Mouse (Mus musculus) ES-E14 (cell line): ENCODE data around the gene Pld4. TPM values are rescaled to one million over a fixed set of nuclear protein-coding genes. Genes with fewer than 3 reads are reported as not detected.

Experiments
- DNase-seq: peaks from one replicate; pipeline ENCODE4 v3.0.0-alpha.2; 2013; ENCODE audit warnings: low read depth, low spot score
- H3K27ac ChIP-seq: 2 replicates; pipeline ENCODE4 v1.5.1; 2012; ENCODE audit warnings: low read depth, mild to moderate bottlenecking, low read length, moderate library complexity, mixed read lengths; ENCODE audit not compliant: poor library complexity, insufficient read depth, severe bottlenecking
- H3K36me3 ChIP-seq: 2 replicates; pipeline ENCODE4 v1.6.1; 2012; ENCODE audit warnings: mild to moderate bottlenecking, low read length, moderate library complexity, mixed read lengths; ENCODE audit not compliant: control insufficient read depth, poor library complexity, insufficient read depth, severe bottlenecking
- H3K4me1 ChIP-seq, 2 experiments: fragments of 150-350 bp in 1 of 2; sonication (generic) in 1 of 2; 2 replicates each; pipeline ENCODE4 v1.6.1; 2012; ENCODE audit warnings: low read length in 2 of 2, mild to moderate bottlenecking in 1 of 2, mixed read lengths in 1 of 2; ENCODE audit not compliant: control insufficient read depth in 2 of 2, insufficient read depth in 2 of 2, poor library complexity in 1 of 2
- H3K4me3 ChIP-seq, 2 experiments: fragments of 150-350 bp in 1 of 2; sonication (generic) in 1 of 2; 2 replicates each; pipeline ENCODE4 v1.5.1; 2012; ENCODE audit warnings: low read length in 2 of 2, low read depth in 1 of 2, mild to moderate bottlenecking in 1 of 2, mixed read lengths in 1 of 2; ENCODE audit not compliant: insufficient read depth in 1 of 2, poor library complexity in 1 of 2, severe bottlenecking in 1 of 2
- H3K9ac ChIP-seq: 2 replicates; pipeline ENCODE4 v1.6.1; 2012; ENCODE audit warnings: low read depth, mild to moderate bottlenecking, low read length, mixed read lengths; ENCODE audit not compliant: poor library complexity, insufficient read depth, severe bottlenecking
- H3K9me3 ChIP-seq: fragments of 150-350 bp; sonication (generic); 2 replicates; pipeline ENCODE4 v1.6.1; 2012; ENCODE audit warnings: low read depth, mild to moderate bottlenecking, low read length; ENCODE audit not compliant: control insufficient read depth, insufficient read depth
- CHD2 ChIP-seq: IDR thresholded peaks from 2 replicates; pipeline ENCODE4 v1.6.1; 2014; ENCODE audit warnings: mild to moderate bottlenecking, low read depth, low read length, inconsistent platforms
- HCFC1 ChIP-seq: IDR thresholded peaks from 2 replicates; pipeline ENCODE4 v1.6.1; 2012; ENCODE audit warnings: low read length, inconsistent platforms, borderline replicate concordance; ENCODE audit not compliant: insufficient read depth
- MAFK ChIP-seq: IDR thresholded peaks from 2 replicates; pipeline ENCODE4 v1.6.1; 2014; ENCODE audit warnings: mild to moderate bottlenecking, low read depth, low read length, inconsistent platforms; ENCODE audit not compliant: insufficient read depth
- ZC3H11A ChIP-seq: IDR thresholded peaks from 2 replicates; pipeline ENCODE4 v1.6.1; 2012; ENCODE audit warnings: low read depth, mild to moderate bottlenecking, inconsistent platforms, low read length, borderline replicate concordance
- ZNF384 ChIP-seq: IDR thresholded peaks from 2 replicates; pipeline ENCODE4 v1.6.1; 2012; ENCODE audit warnings: low read depth, low read length, inconsistent platforms
- in situ Hi-C, 2 experiments: fragments of 600-800 bp; cut with MboI; formaldehyde crosslinking; loops; one replicate each; pipeline ENCODE4 v1.15.1; 2025; ENCODE audit warnings: low sequenced_read_pairs in 2 of 2, inconsistent platforms in 1 of 2; ENCODE audit not compliant: unreplicated experiment in 2 of 2
- total RNA-seq: library from RNA; depleted of rRNA; stranded (reverse); fragments of 300-350 nt; gene quantifications from 2 replicates; pipeline ENCODE4 v1.2.3, GENCODE M21; 2012

The Pld4 gene
- total RNA-seq, 1 experiment = 2.4 TPM

- Histone ChIP-seq H3K4me3 (no peak overlapping the region), H3K9me3 (no peaks in the 10 kb centered on the region), H3K36me3 (peaks cover 16% of the 10 kb centered on the region; the same call in 1 of the 2 replicates), H3K4me1 (peaks cover 0 to 10% of the 10 kb centered on the region in 2 experiments; a peak in 1 of 4 replicates), H3K9ac (no peak overlapping the region), H3K27ac (no peak overlapping the region)
- DNase-seq = no peak
- TF ChIP-seq CHD2 (no peak), ZC3H11A (no peak), ZNF384 (no peak), MAFK (no peak), HCFC1 (no peak)
- in situ Hi-C loops = no loop called here
Observed at GRCm38 (mm10) chr12:112723445-112723844, 37.0 kb upstream of the Pld4 start.

- no peak overlapping the region for H3K27ac ChIP-seq
- in situ Hi-C loops = no loop called here
- H3K9ac ChIP-seq = no peak overlapping the region
- TF ChIP-seq HCFC1 (no peak), MAFK (no peak)
- no peak overlapping the region for H3K4me3 ChIP-seq
- peaks cover 16% of the 10 kb centered on the region; the same call in 1 of the 2 replicates for H3K36me3 ChIP-seq
- H3K4me1 ChIP-seq = peaks cover 0 to 10% of the 10 kb centered on the region in 2 experiments; a peak in 1 of 4 replicates
- no peaks in the 10 kb centered on the region for H3K9me3 ChIP-seq
- peak; percentile 80 for DNase-seq
Observed at GRCm38 (mm10) chr12:112724077-112724805, 36.2 kb upstream of the Pld4 start.

- no peak overlapping the region for H3K4me3 ChIP-seq
- TF ChIP-seq HCFC1 (no peak), MAFK (no peak), ZNF384 (no peak), CHD2 (no peak), ZC3H11A (no peak)
- H3K9me3 ChIP-seq = no peaks in the 10 kb centered on the region
- in situ Hi-C loops = no loop called here
- H3K27ac ChIP-seq = no peak overlapping the region
- peaks cover 36% of the 10 kb centered on the region; the same call in 1 of the 2 replicates for H3K36me3 ChIP-seq
- no peak overlapping the region for H3K9ac ChIP-seq
- no peak for DNase-seq
- peaks cover 0 to 7% of the 10 kb centered on the region in 2 experiments; a peak in 1 of 4 replicates for H3K4me1 ChIP-seq
Observed at GRCm38 (mm10) chr12:112727801-112728200, 32.7 kb upstream of the Pld4 start.

- Histone ChIP-seq H3K36me3 (peaks cover 45% of the 10 kb centered on the region; the same call in 1 of the 2 replicates), H3K9ac (no peak overlapping the region), H3K9me3 (no peaks in the 10 kb centered on the region), H3K4me1 (no peaks in the 10 kb centered on the region), H3K4me3 (no peak overlapping the region), H3K27ac (no peak overlapping the region)
- DNase-seq = no peak
- no peak for TF ChIP-seq MAFK
- no peak for TF ChIP-seq ZNF384
- TF ChIP-seq ZC3H11A = no peak
- TF ChIP-seq CHD2 = no peak
- TF ChIP-seq HCFC1 = no peak
- in situ Hi-C loops = no loop called here
Observed at GRCm38 (mm10) chr12:112730808-112731207, 29.6 kb upstream of the Pld4 start.
